Mouse (Mus musculus): ENCODE data around the gene Olfr749. TPM values are rescaled to one million over a fixed set of nuclear protein-coding genes. Genes with fewer than 3 reads are reported as not detected.
A peak's percentile ranks its signal among the peaks of the same experiment; 100 is the strongest.

Gene Olfr749
- not detected in 2 replicates for polyA plus RNA-seq (2014; fragmentation: Nextera tagmentation; extraction: Ambion mirVana)

GRCm38 (mm10) chr14:50744994-50745393, at the start of gene Olfr749:
Gene Olfr749, minus strand, starts transcription at chr14:50745094.
- Histone ChIP-seq H3K9ac (ENCODE audit: low read depth, low read length) (no peak within 1 kb of the TSS), H3K9me3 (ENCODE audit: control insufficient read depth, low read length) (no peaks in the 10 kb centered on the region), H3K36me3 (ENCODE audit: control insufficient read depth, insufficient read depth, low read length) (no peaks in the 10 kb centered on the region), H3K4me1 (ENCODE audit: control insufficient read depth, insufficient read depth, low read length) (no peaks in the 10 kb centered on the region), H3K27ac (replicated peaks; ENCODE audit: low read depth, low read length) (no peak within 1 kb of the TSS), H3K4me2 (ENCODE audit: low read depth, low read length) (no peak within 1 kb of the TSS), H3K4me3 (ENCODE audit: low read depth, low read length) (no peak within 1 kb of the TSS), H3K27me3 (replicated peaks; ENCODE audit: control insufficient read depth, insufficient read depth, low read length) (no peaks in the 10 kb centered on the region)
- DNase-seq (ENCODE audit: low spot score) (no peak), ATAC-seq (ENCODE audit: low read depth) (no peak)

GRCm38 (mm10) chr14:50788157-50788556, 43.3 kb upstream of the Olfr749 start:
- no peaks in the 10 kb centered on the region for H3K27me3 ChIP-seq (replicated peaks; ENCODE audit: control insufficient read depth, insufficient read depth, low read length)
- H3K36me3 ChIP-seq (ENCODE audit: control insufficient read depth, insufficient read depth, low read length), result no peaks in the 10 kb centered on the region
- no peak overlapping the region for H3K4me3 ChIP-seq (ENCODE audit: low read depth, low read length)
- DNase-seq (ENCODE audit: low spot score), result peak; percentile 24
- no peak for ATAC-seq (ENCODE audit: low read depth)
- no peak overlapping the region for H3K27ac ChIP-seq (replicated peaks; ENCODE audit: low read depth, low read length)
- no peaks in the 10 kb centered on the region for H3K9me3 ChIP-seq (ENCODE audit: control insufficient read depth, low read length)
- H3K4me2 ChIP-seq (ENCODE audit: low read depth, low read length), result no peak overlapping the region
- H3K4me1 ChIP-seq (ENCODE audit: control insufficient read depth, insufficient read depth, low read length), result no peaks in the 10 kb centered on the region
- 16% methylated on average over 2 of the region's 2 CpGs for WGBS
- no peak overlapping the region for H3K9ac ChIP-seq (ENCODE audit: low read depth, low read length)

GRCm38 (mm10) chr14:50785251-50785637, 40.4 kb upstream of the Olfr749 start, which contains the start of gene Ttc5:
Gene Ttc5, minus strand, starts transcription at chr14:50785519.
- H3K9me3 ChIP-seq (ENCODE audit: control insufficient read depth, low read length), result no peaks in the 10 kb centered on the region
- peak within 1 kb of the TSS; percentile 85 for H3K4me3 ChIP-seq (ENCODE audit: low read depth, low read length)
- ATAC-seq (ENCODE audit: low read depth) (peak; percentile 94), DNase-seq (ENCODE audit: low spot score) (peak; percentile 87)
- no peaks in the 10 kb centered on the region for H3K27me3 ChIP-seq (replicated peaks; ENCODE audit: control insufficient read depth, insufficient read depth, low read length)
- WGBS, result 0% methylated on average over 15 of the region's 21 CpGs
- H3K4me1 ChIP-seq (ENCODE audit: control insufficient read depth, insufficient read depth, low read length), result no peaks in the 10 kb centered on the region
- H3K9ac ChIP-seq (ENCODE audit: low read depth, low read length), result peak within 1 kb of the TSS; percentile 84
- H3K4me2 ChIP-seq (ENCODE audit: low read depth, low read length), result peak within 1 kb of the TSS; percentile 60
- peaks cover 15% of the 10 kb centered on the region for H3K36me3 ChIP-seq (ENCODE audit: control insufficient read depth, insufficient read depth, low read length)
- peak within 1 kb of the TSS; percentile 68 for H3K27ac ChIP-seq (replicated peaks; ENCODE audit: low read depth, low read length)

GRCm38 (mm10) chr14:50784391-50785250, 39.7 kb upstream of the Olfr749 start:
- ATAC-seq (ENCODE audit: low read depth) (no peak), DNase-seq (ENCODE audit: low spot score) (peak; percentile 66)
- Histone ChIP-seq H3K9me3 (ENCODE audit: control insufficient read depth, low read length) (no peaks in the 10 kb centered on the region), H3K27me3 (replicated peaks; ENCODE audit: control insufficient read depth, insufficient read depth, low read length) (no peaks in the 10 kb centered on the region), H3K9ac (ENCODE audit: low read depth, low read length) (peak overlapping the region; percentile 84), H3K4me3 (ENCODE audit: low read depth, low read length) (peak overlapping the region; percentile 85), H3K27ac (replicated peaks; ENCODE audit: low read depth, low read length) (peak overlapping the region; percentile 68), H3K4me2 (ENCODE audit: low read depth, low read length) (peak overlapping the region; percentile 60), H3K4me1 (ENCODE audit: control insufficient read depth, insufficient read depth, low read length) (no peaks in the 10 kb centered on the region), H3K36me3 (ENCODE audit: control insufficient read depth, insufficient read depth, low read length) (peaks cover 20% of the 10 kb centered on the region)
- 23% methylated on average over 16 of the region's 16 CpGs for WGBS

- DNase-seq (ENCODE audit: low spot score) (no peak), ATAC-seq (ENCODE audit: low read depth) (no peak)
- Histone ChIP-seq H3K36me3 (ENCODE audit: control insufficient read depth, insufficient read depth, low read length) (peaks cover 36% of the 10 kb centered on the region), H3K27me3 (replicated peaks; ENCODE audit: control insufficient read depth, insufficient read depth, low read length) (no peaks in the 10 kb centered on the region), H3K4me3 (ENCODE audit: low read depth, low read length) (no peak overlapping the region), H3K4me1 (ENCODE audit: control insufficient read depth, insufficient read depth, low read length) (no peaks in the 10 kb centered on the region), H3K27ac (replicated peaks; ENCODE audit: low read depth, low read length) (no peak overlapping the region), H3K9me3 (ENCODE audit: control insufficient read depth, low read length) (no peaks in the 10 kb centered on the region), H3K9ac (ENCODE audit: low read depth, low read length) (no peak overlapping the region), H3K4me2 (ENCODE audit: low read depth, low read length) (no peak overlapping the region)
- WGBS, result 100% methylated on average over 3 of the region's 3 CpGs
Measured at GRCm38 (mm10) chr14:50782166-50782565, 37.3 kb upstream of the Olfr749 start.

- Histone ChIP-seq H3K4me3 (ENCODE audit: low read depth, low read length) (no peak overlapping the region), H3K9me3 (ENCODE audit: control insufficient read depth, low read length) (no peaks in the 10 kb centered on the region), H3K27ac (replicated peaks; ENCODE audit: low read depth, low read length) (no peak overlapping the region), H3K27me3 (replicated peaks; ENCODE audit: control insufficient read depth, insufficient read depth, low read length) (no peaks in the 10 kb centered on the region), H3K36me3 (ENCODE audit: control insufficient read depth, insufficient read depth, low read length) (peaks cover 87% of the 10 kb centered on the region), H3K4me1 (ENCODE audit: control insufficient read depth, insufficient read depth, low read length) (no peaks in the 10 kb centered on the region), H3K9ac (ENCODE audit: low read depth, low read length) (no peak overlapping the region), H3K4me2 (ENCODE audit: low read depth, low read length) (no peak overlapping the region)
- ATAC-seq (ENCODE audit: low read depth) (no peak), DNase-seq (ENCODE audit: low spot score) (no peak)
- 72% methylated on average over 2 of the region's 2 CpGs for WGBS
Measured at GRCm38 (mm10) chr14:50771342-50771741, 26.4 kb upstream of the Olfr749 start.

DNA sequence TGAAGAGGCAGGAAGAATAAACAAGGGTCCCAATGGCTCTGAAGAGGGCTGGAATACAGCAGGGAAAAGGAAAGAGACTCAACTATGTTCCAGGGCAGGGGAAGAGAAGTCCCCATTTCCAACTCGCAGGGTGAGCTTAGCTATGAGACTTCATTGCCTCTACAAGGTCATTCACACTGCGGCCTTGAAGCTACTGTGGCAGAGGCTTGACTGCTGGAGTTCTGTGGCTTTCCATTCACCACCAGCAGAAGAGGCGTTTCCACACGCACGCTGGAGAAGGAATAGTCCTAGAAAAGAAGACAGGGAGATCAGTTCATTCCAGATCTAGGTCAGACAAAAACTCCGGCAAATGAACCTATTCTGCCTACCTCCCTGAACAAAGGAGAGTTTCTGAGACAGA, 20.8 kb upstream of the Olfr749 start:
- Histone ChIP-seq H3K27me3 (replicated peaks; ENCODE audit: control insufficient read depth, insufficient read depth, low read length) (no peaks in the 10 kb centered on the region), H3K9me3 (ENCODE audit: control insufficient read depth, low read length) (no peaks in the 10 kb centered on the region), H3K9ac (ENCODE audit: low read depth, low read length) (no peak overlapping the region), H3K4me2 (ENCODE audit: low read depth, low read length) (no peak overlapping the region), H3K4me1 (ENCODE audit: control insufficient read depth, insufficient read depth, low read length) (no peaks in the 10 kb centered on the region), H3K27ac (replicated peaks; ENCODE audit: low read depth, low read length) (no peak overlapping the region), H3K4me3 (ENCODE audit: low read depth, low read length) (no peak overlapping the region), H3K36me3 (ENCODE audit: control insufficient read depth, insufficient read depth, low read length) (peaks cover 64% of the 10 kb centered on the region)
- DNase-seq (ENCODE audit: low spot score), result no peak
- no peak for ATAC-seq (ENCODE audit: low read depth)
- 94% methylated on average over 6 of the region's 6 CpGs for WGBS

DNA sequence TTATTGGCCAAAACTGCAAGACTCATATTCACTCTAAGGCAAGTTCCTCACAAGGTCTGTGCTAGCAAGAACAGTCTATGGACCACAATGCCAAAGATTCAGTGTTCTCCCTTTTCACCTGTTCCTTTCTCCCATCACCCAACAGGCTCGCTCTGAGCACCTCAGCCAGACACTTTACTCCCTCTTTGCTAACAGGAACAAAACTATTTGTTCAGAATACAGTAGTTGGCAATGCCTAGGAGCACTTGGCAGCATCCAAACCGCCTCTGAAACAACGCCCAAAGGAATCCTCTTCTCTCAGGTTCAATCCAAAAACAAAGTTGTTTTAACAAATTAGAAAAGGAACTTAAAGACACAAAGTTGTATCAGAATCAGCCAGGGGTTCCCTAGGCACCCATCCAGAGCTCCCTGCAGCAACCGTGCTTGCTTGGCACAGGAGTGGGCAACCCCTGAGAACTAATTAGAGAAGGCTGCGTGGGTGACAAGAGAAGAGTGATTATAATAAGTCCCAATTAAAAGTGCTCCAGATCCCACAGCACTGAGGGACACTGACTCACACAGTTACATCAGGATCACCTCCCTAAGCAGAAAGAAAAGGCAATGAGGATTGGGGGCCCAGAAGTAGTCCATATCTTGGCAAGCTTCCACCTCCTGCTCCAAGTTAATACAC, 13.7 kb upstream of the Olfr749 start:
- DNase-seq (ENCODE audit: low spot score) (peak; percentile 12), ATAC-seq (ENCODE audit: low read depth) (peak; percentile 79; the same call in 1 of the 2 replicates)
- Histone ChIP-seq H3K36me3 (ENCODE audit: control insufficient read depth, insufficient read depth, low read length) (0 out of 2 replicates have a peak, but pooled peaks cover 6% of the 10 kb centered on the region), H3K27me3 (replicated peaks; ENCODE audit: control insufficient read depth, insufficient read depth, low read length) (no peaks in the 10 kb centered on the region), H3K9ac (ENCODE audit: low read depth, low read length) (no peak overlapping the region), H3K27ac (replicated peaks; ENCODE audit: low read depth, low read length) (no peak overlapping the region), H3K4me2 (ENCODE audit: low read depth, low read length) (no peak overlapping the region), H3K4me3 (ENCODE audit: low read depth, low read length) (no peak overlapping the region), H3K9me3 (ENCODE audit: control insufficient read depth, low read length) (no peaks in the 10 kb centered on the region), H3K4me1 (ENCODE audit: control insufficient read depth, insufficient read depth, low read length) (no peaks in the 10 kb centered on the region)
- 76% methylated on average over 5 of the region's 5 CpGs for WGBS
